Mouse (Mus musculus): Measurements from ENCODE around the gene Pfdn2. TPM values are rescaled to one million over a fixed set of nuclear protein-coding genes. Genes with fewer than 3 reads are reported as not detected.

The Pfdn2 gene
- polyA plus RNA-seq, 1 experiment from 2014 or later = 40.0 TPM

DNA sequence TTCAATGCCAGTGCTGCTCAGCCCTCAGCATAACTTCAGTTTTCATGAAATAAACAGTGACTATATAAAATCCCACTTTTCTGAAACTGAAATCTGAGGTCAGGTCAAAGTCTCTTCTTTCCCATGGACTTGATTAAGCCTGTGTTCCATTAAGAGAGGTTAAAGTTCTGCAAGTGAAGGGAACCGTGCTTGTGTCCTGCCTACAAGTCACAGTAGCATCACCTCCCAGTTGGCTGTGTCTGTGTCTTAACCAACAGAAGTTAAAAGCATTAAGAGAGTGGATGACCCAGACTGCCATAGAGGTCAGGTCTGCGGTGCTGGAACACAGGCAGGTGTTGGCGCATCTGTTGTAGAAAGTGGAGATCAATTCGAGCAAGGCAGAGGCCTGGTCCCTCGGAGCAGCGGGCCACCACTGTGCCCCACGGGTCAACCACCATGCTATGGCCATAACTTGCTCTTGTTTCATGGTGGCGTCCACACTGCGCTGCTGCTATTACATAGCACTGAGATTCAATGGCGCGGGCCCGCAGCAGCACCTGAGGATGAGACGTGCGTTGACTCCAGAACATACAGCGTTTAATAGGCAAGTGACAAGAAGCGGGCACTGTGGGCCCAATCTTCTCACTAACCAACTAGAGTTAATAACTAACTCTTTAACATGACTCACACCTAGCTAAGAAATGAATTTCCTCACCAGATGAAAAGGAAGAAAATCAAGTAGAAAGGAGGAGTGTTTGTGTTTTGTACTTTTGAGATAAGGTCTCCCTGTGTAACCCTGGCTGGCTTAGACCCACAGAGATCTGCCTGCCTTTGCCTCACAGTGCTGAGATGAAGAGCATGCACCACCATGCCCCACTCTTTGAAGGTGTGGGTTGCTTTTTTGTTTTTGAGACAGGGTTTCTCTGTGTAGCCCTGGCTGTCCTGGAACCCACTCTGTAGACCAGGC is 2.9 kb upstream of the Pfdn2 start:
- H3K9ac ChIP-seq = no peak overlapping the region
- no peaks in the 10 kb centered on the region for H3K27me3 ChIP-seq (ENCODE audit: insufficient read depth, low read length)
- TF ChIP-seq CTCF (IDR thresholded peaks at IDR 0.05; ENCODE audit: low read depth) = no peak
- H3K4me2 ChIP-seq = no peak overlapping the region
- 89% methylated on average over 16 of the region's 16 CpGs for WGBS
- H3K4me1 ChIP-seq (ENCODE audit: insufficient read depth) = 0 out of 2 replicates have a peak, but pooled peaks cover 3% of the 10 kb centered on the region
- H3K4me3 ChIP-seq (ENCODE audit: low read depth, low read length) = no peak overlapping the region
- DNase-seq (no peak), ATAC-seq (ENCODE audit: insufficient read depth) (no peak)
- peaks cover 57% of the 10 kb centered on the region for H3K36me3 ChIP-seq (ENCODE audit: insufficient read depth)
- H3K9me3 ChIP-seq (ENCODE audit: low read depth, low read length) = 0 out of 2 replicates have a peak, but pooled peaks cover 2% of the 10 kb centered on the region
- no peak overlapping the region for H3K27ac ChIP-seq (ENCODE audit: low read depth)

DNA sequence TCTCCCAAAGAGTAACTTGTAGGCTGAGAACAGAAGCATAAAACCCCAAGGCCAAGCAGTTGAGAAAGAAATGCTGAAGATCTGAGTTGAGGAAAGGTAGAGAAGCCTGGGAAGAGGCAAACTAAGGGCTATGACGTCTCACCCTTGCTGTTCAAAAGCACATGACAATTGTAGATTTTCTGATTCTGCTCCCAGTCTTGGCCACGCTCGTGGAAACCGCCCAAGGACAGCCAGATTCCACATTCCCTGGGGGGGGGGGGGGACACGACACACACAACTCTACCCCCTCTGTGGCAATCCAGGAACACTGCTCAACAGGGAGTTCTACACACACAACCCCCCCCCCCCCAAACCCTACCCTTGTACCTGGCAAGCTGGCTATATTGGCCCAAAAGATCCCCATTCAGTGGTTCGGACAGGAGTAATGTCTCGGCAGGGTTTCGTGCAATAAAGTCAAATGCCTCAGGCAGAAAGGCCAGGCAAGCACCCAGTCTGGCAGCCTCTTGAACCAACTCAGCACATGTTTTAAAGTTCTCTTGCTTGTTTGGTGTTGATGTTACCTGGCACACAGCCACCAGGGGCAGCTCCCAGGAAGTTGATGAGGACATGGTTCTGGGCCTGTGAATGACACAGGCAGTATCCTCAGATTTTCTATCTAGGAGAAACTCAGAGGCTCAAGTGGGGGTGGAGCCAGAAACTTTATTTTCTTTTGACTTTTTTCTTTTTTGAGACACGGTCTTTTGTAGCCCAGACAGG is 1.4 kb upstream of the Pfdn2 start:
- H3K4me1 ChIP-seq (ENCODE audit: insufficient read depth) = 0 out of 2 replicates have a peak, but pooled peaks cover 3% of the 10 kb centered on the region
- H3K9ac ChIP-seq = no peak overlapping the region
- peak overlapping the region; percentile 86 for H3K4me2 ChIP-seq
- H3K27ac ChIP-seq (ENCODE audit: low read depth) = no peak overlapping the region
- no peak overlapping the region for H3K4me3 ChIP-seq (ENCODE audit: low read depth, low read length)
- 0 out of 2 replicates have a peak, but pooled peaks have one; percentile 17 for TF ChIP-seq CTCF (IDR thresholded peaks at IDR 0.05; ENCODE audit: low read depth)
- H3K36me3 ChIP-seq (ENCODE audit: insufficient read depth) = peaks cover 44% of the 10 kb centered on the region
- H3K9me3 ChIP-seq (ENCODE audit: low read depth, low read length) = 0 out of 2 replicates have a peak, but pooled peaks cover 2% of the 10 kb centered on the region
- no peaks in the 10 kb centered on the region for H3K27me3 ChIP-seq (ENCODE audit: insufficient read depth, low read length)
- ATAC-seq (ENCODE audit: insufficient read depth) (no peak), DNase-seq (peak; percentile 46)
- 79% methylated on average over 9 of the region's 9 CpGs for WGBS

DNA sequence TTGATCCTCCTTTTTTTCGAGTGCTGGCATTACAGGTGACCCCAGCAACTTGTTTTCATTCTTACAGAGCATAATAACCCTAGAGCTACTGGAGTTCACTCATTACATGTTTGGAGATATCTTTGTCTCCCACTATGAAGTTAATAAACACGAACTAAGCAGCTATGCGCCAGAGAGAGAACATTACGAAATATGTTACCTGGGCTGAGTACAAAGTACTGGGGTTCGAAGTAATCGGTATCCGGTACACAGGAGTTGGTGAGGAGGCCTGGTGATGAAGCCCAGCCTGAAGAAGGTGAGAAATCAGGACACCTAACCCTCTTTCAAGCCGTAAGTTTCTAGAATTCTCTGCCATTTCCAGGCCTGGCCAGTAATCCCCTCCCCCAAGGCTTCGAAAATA is 755 bp upstream of the Pfdn2 start:
- DNase-seq = no peak
- Histone ChIP-seq H3K9me3 (ENCODE audit: low read depth, low read length) (0 out of 2 replicates have a peak, but pooled peaks cover 2% of the 10 kb centered on the region), H3K27ac (ENCODE audit: low read depth) (no peak overlapping the region), H3K36me3 (ENCODE audit: insufficient read depth) (peaks cover 40% of the 10 kb centered on the region), H3K4me2 (peak overlapping the region; percentile 86), H3K4me1 (ENCODE audit: insufficient read depth) (0 out of 2 replicates have a peak, but pooled peaks cover 3% of the 10 kb centered on the region), H3K27me3 (ENCODE audit: insufficient read depth, low read length) (no peaks in the 10 kb centered on the region), H3K9ac (peak overlapping the region; percentile 81), H3K4me3 (ENCODE audit: low read depth, low read length) (peak overlapping the region; percentile 87)
- TF ChIP-seq CTCF (IDR thresholded peaks at IDR 0.05; ENCODE audit: low read depth) = no peak
- no peak for ATAC-seq (ENCODE audit: insufficient read depth)
- WGBS = 69% methylated on average over 9 of the region's 9 CpGs

DNA sequence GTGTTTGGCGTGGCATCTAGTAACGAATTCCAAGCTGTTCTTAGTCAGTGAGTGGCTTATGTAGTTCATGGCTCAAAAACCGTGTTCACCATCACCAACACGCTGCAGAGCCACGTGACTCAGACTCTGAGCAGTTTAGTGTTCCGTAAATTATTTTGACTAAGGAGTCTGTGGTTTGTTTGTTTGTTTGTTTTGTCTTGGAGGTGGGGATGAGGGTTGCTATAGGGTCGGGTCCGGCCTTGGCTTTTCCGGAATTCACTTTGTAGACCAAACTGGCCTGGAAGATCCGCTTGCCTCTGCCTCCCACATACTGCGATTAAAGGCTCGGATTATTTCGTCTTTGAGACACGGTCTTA is 603 bp downstream of the Pfdn2 start:
- no peak for TF ChIP-seq CTCF (IDR thresholded peaks at IDR 0.05; ENCODE audit: low read depth)
- H3K4me3 ChIP-seq (ENCODE audit: low read depth, low read length) = peak overlapping the region; percentile 87
- H3K4me2 ChIP-seq = peak overlapping the region; percentile 86
- H3K36me3 ChIP-seq (ENCODE audit: insufficient read depth) = peaks cover 27% of the 10 kb centered on the region
- H3K27me3 ChIP-seq (ENCODE audit: insufficient read depth, low read length) = no peaks in the 10 kb centered on the region
- H3K9me3 ChIP-seq (ENCODE audit: low read depth, low read length) = 0 out of 2 replicates have a peak, but pooled peaks cover 2% of the 10 kb centered on the region
- peak; percentile 33; the same call in 1 of the 2 replicates for ATAC-seq (ENCODE audit: insufficient read depth)
- no peak overlapping the region for H3K27ac ChIP-seq (ENCODE audit: low read depth)
- H3K4me1 ChIP-seq (ENCODE audit: insufficient read depth) = 0 out of 2 replicates have a peak, but pooled peaks cover 3% of the 10 kb centered on the region
- H3K9ac ChIP-seq = peak overlapping the region; percentile 81
- DNase-seq = peak; percentile 33
- under 1% methylated on average over 14 of the region's 14 CpGs for WGBS

DNA sequence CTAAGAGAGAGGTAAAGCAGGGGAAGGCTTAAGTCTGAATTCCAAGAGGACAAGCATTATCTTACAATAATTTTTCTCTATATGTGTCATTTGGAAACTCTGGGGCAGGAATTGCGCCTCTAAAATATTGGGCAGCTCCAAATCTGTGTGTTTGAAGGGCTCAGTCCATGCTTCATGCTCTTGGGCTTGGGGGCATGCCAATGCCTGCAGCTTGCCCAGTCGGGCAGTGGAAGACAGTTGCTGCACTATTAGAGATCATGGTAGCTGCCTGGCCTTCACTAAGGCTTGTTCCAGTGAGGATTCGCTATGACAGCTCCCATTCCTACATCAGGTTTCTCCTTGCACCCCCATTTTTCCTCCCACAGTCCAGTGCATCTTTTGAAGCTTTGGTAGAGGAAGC is 3.2 kb downstream of the Pfdn2 start:
- Histone ChIP-seq H3K9me3 (ENCODE audit: low read depth, low read length) (0 out of 2 replicates have a peak, but pooled peaks cover 2% of the 10 kb centered on the region), H3K9ac (no peak overlapping the region), H3K27me3 (ENCODE audit: insufficient read depth, low read length) (no peaks in the 10 kb centered on the region), H3K27ac (ENCODE audit: low read depth) (no peak overlapping the region), H3K36me3 (ENCODE audit: insufficient read depth) (peaks cover 3% of the 10 kb centered on the region; the same call in 1 of the 2 replicates), H3K4me1 (ENCODE audit: insufficient read depth) (0 out of 2 replicates have a peak, but pooled peaks cover 3% of the 10 kb centered on the region), H3K4me3 (ENCODE audit: low read depth, low read length) (no peak overlapping the region), H3K4me2 (no peak overlapping the region)
- DNase-seq (no peak), ATAC-seq (ENCODE audit: insufficient read depth) (no peak)
- TF ChIP-seq CTCF (IDR thresholded peaks at IDR 0.05; ENCODE audit: low read depth) = no peak
- 93% methylated on average over 3 of the region's 3 CpGs for WGBS

DNA sequence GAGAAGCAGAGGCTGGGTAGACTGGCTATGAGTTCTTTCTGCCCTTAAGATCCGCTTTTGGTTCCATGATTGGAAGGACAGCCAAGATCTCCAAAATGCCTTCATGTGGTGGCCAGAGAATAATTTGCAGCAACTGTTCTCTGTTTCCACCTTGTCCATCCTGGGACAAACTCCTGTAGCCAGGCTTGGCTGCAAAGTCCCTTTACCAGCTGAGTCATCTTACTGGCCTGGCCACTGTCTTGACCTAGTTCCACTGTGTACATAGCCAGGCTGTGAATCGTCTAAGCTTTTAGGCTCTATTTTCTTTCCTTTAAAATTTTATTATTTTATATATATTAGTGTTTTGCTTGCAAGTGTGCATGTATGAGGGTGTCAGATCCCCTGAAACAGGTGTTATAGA is 3.7 kb downstream of the Pfdn2 start:
- no peak overlapping the region for H3K9ac ChIP-seq
- 0 out of 2 replicates have a peak, but pooled peaks cover 3% of the 10 kb centered on the region for H3K4me1 ChIP-seq (ENCODE audit: insufficient read depth)
- no peak for TF ChIP-seq CTCF (IDR thresholded peaks at IDR 0.05; ENCODE audit: low read depth)
- H3K27me3 ChIP-seq (ENCODE audit: insufficient read depth, low read length) = no peaks in the 10 kb centered on the region
- WGBS = 83% methylated on average over 2 of the region's 2 CpGs
- no peak overlapping the region for H3K4me2 ChIP-seq
- ATAC-seq (ENCODE audit: insufficient read depth) = no peak
- H3K36me3 ChIP-seq (ENCODE audit: insufficient read depth) = 0 out of 2 replicates have a peak, but pooled peaks cover 2% of the 10 kb centered on the region
- 0 out of 2 replicates have a peak, but pooled peaks cover 2% of the 10 kb centered on the region for H3K9me3 ChIP-seq (ENCODE audit: low read depth, low read length)
- no peak for DNase-seq
- no peak overlapping the region for H3K27ac ChIP-seq (ENCODE audit: low read depth)
- H3K4me3 ChIP-seq (ENCODE audit: low read depth, low read length) = no peak overlapping the region

Measured in lung, embryonic 14.5 days (tissue).